Comparison of ENCODE assay signal across 8 mouse cellular contexts in genomic region chr6:88841514-88841780, GRCm38 (mm10). TPM values are rescaled to one million over a fixed set of nuclear protein-coding genes. Genes with fewer than 3 reads are reported as not detected.
DNase-seq lines count a peak whose midpoint lies in the region; ATAC-seq and TF ChIP-seq lines count a peak whose summit lies in the region.

No protein-coding gene starts in this region.

- H3ac ChIP-seq in C2C12 (ENCODE audit: control insufficient read depth, insufficient read length, low read depth), result peak overlapping the region; percentile 85

- no peaks in the 10 kb centered on the region for H3K36me3 ChIP-seq in heart, adult 2 months (ENCODE audit: control insufficient read depth, insufficient read depth, low read length)
- H3K36me3 ChIP-seq in C2C12 (ENCODE audit: control insufficient read depth, insufficient read depth), result no peaks in the 10 kb centered on the region
- H3K36me3 ChIP-seq in forebrain, embryonic 11.5 days (ENCODE audit: control insufficient read depth, insufficient read depth, low read length), result no peaks in the 10 kb centered on the region
- H3K36me3 ChIP-seq in liver, embryonic 13.5 days, result peaks cover 41% of the 10 kb centered on the region

- intact Hi-C loops in heart, adult 2 months (cut with DNase I), result no loop called here
- intact Hi-C loops in heart, postnatal 14 days (cut with DNase I), result no loop called here

- peak overlapping the region; percentile 86 for H3K4me3 ChIP-seq in heart, adult 2 months
- peak overlapping the region; percentile 87 for H3K4me3 ChIP-seq in C2C12 (ENCODE audit: insufficient read depth, poor library complexity, severe bottlenecking)
- H3K4me3 ChIP-seq in forebrain, embryonic 11.5 days (ENCODE audit: low read depth, low read length), result peak overlapping the region; percentile 62
- H3K4me3 ChIP-seq in liver, embryonic 13.5 days (replicated peaks), result peak overlapping the region; percentile 93

- TF ChIP-seq POLR2A in heart, adult 2 months (IDR thresholded peaks at IDR 0.05; ENCODE audit: insufficient read depth, low read depth, low read length), result no peak

- H3K4me2 ChIP-seq in forebrain, embryonic 11.5 days (ENCODE audit: low read depth, low read length, severe bottlenecking), result peak overlapping the region; percentile 73
- H3K4me2 ChIP-seq in liver, embryonic 13.5 days, result peak overlapping the region; percentile 100

- under 1% methylated on average over 22 of the region's 22 CpGs for WGBS in heart, adult 2 months
- WGBS in forebrain, embryonic 11.5 days, result under 1% methylated on average over 22 of the region's 22 CpGs
- WGBS in liver, embryonic 13.5 days (ENCODE audit: insufficient replicate concordance), result under 1% methylated on average over 22 of the region's 22 CpGs

- H3K4me1 ChIP-seq in heart, adult 2 months (ENCODE audit: control insufficient read depth, insufficient read depth, low read length), result peaks cover 9% of the 10 kb centered on the region
- H3K4me1 ChIP-seq in forebrain, embryonic 11.5 days (replicated peaks; ENCODE audit: control insufficient read depth, insufficient read depth, low read length), result peaks cover 9% of the 10 kb centered on the region
- H3K4me1 ChIP-seq in liver, embryonic 13.5 days (replicated peaks), result peaks cover 45% of the 10 kb centered on the region

- peak overlapping the region; percentile 88 for H3K9ac ChIP-seq in heart, adult 2 months (ENCODE audit: low read depth, low read length)
- peak overlapping the region; percentile 60 for H3K9ac ChIP-seq in forebrain, embryonic 11.5 days (ENCODE audit: low read length)
- H3K9ac ChIP-seq in liver, embryonic 13.5 days, result peak overlapping the region; percentile 96

- H3K27me3 ChIP-seq in heart, adult 2 months (ENCODE audit: control insufficient read depth, insufficient read depth, low read length), result no peaks in the 10 kb centered on the region
- no peaks in the 10 kb centered on the region for H3K27me3 ChIP-seq in C2C12 (ENCODE audit: control insufficient read depth, insufficient read depth, insufficient read length)
- H3K27me3 ChIP-seq in forebrain, embryonic 11.5 days (ENCODE audit: control insufficient read depth, insufficient read depth, low read length), result no peaks in the 10 kb centered on the region
- peaks cover 2% of the 10 kb centered on the region; the same call in 1 of the 2 replicates for H3K27me3 ChIP-seq in liver, embryonic 13.5 days

- TF ChIP-seq EP300 in heart, adult 2 months (IDR thresholded peaks at IDR 0.05; ENCODE audit: insufficient read depth, low read depth, low read length), result no peak

- no peak for DNase-seq in heart, adult 2 months
- DNase-seq in heart, postnatal 14 days, result no peak
- DNase-seq in forebrain, embryonic 11.5 days (ENCODE audit: low spot score), result no peak
- no peak for DNase-seq in liver, embryonic 13.5 days
- DNase-seq in frontal cortex, postnatal 14 days (ENCODE audit: low spot score in 2 of 2), result no peak
- DNase-seq in layer of hippocampus, adult 18-20 months (ENCODE audit: low spot score in 2 of 2), result no peak

- H3K27ac ChIP-seq in heart, adult 2 months, result peak overlapping the region; percentile 96
- H3K27ac ChIP-seq in forebrain, embryonic 11.5 days (ENCODE audit: low read depth, low read length), result peak overlapping the region; percentile 53; the same call in 1 of the 2 replicates
- peak overlapping the region; percentile 94 for H3K27ac ChIP-seq in liver, embryonic 13.5 days

- no peaks in the 10 kb centered on the region for H3K79me2 ChIP-seq in heart, adult 2 months (replicated peaks; ENCODE audit: control insufficient read depth, insufficient read depth, low read length)
- H3K79me2 ChIP-seq in C2C12 (ENCODE audit: control insufficient read depth, insufficient read depth), result no peaks in the 10 kb centered on the region

- no peak for TF ChIP-seq CTCF in heart, adult 2 months (IDR thresholded peaks at IDR 0.05)
- TF ChIP-seq CTCF in C2C12 (IDR thresholded peaks at IDR 0.05; ENCODE audit: control insufficient read depth, insufficient read depth, insufficient read length), result no peak

- peak; percentile 42; the same call in 1 of the 2 replicates for ATAC-seq in forebrain, embryonic 11.5 days (replicated peaks; ENCODE audit: low FRiP score)
- peak; percentile 37 for ATAC-seq in liver, embryonic 13.5 days (ENCODE audit: low read depth)
- no peak for ATAC-seq in CD4-positive, CD25-positive, alpha-beta regulatory T cell, adult 4 months

- no peaks in the 10 kb centered on the region for H3K9me3 ChIP-seq in forebrain, embryonic 11.5 days (ENCODE audit: control insufficient read depth, low read length)
- H3K9me3 ChIP-seq in liver, embryonic 13.5 days (replicated peaks), result no peaks in the 10 kb centered on the region

- H3K79me3 ChIP-seq in C2C12 (ENCODE audit: low read depth), result no peaks in the 10 kb centered on the region

TF ChIP-seq in C2C12, 6 proteins besides CTCF, POLR2A, EP300 and RAD21:
- no peak for TF ChIP-seq USF1 (IDR thresholded peaks at IDR 0.05; ENCODE audit: low read depth)
- no peak for TF ChIP-seq MYOD1 (IDR thresholded peaks at IDR 0.05; ENCODE audit: control insufficient read depth, insufficient read length, low read depth)
- TF ChIP-seq FOSL1 (IDR thresholded peaks at IDR 0.05; ENCODE audit: insufficient read depth, low read length, poor library complexity, severe bottlenecking), result no peak
- no peak for TF ChIP-seq MAX (IDR thresholded peaks at IDR 0.05)

RNA-seq across cellular contexts. Expression of gene Abtb1, which starts 0.3 kb away (rescaled TPM):
- total RNA-seq in heart, adult 2 months (2021), result 10 to 100 TPM; 19.7 to 22.7 TPM
- 46.2 and 46.7 TPM in 2 replicates for polyA plus RNA-seq in heart, adult 2 months (2012; rRNA removed)
- total RNA-seq in heart, postnatal 14 days (2021), result 10 to 100 TPM; 23.4 to 24.3 TPM
- polyA plus RNA-seq in C2C12 (2012; fragmentation: generic; extraction: Trizol), result 6.7 TPM
- polyA plus RNA-seq in forebrain, embryonic 11.5 days (2014; fragmentation: Nextera tagmentation; extraction: Ambion mirVana), result 14.4 and 15.3 TPM in 2 replicates
- polyA plus RNA-seq in liver, embryonic 13.5 days (2015; fragmentation: Nextera tagmentation; extraction: Ambion mirVana), result 45.5 and 46.5 TPM in 2 replicates
- total RNA-seq in layer of hippocampus, adult 18-20 months (2021), result 10 to 100 TPM; 32.5 to 35.4 TPM
- polyA plus RNA-seq in CD4-positive, CD25-positive, alpha-beta regulatory T cell, adult 4 months (2017; shearing (Covaris generic)), result 100 to 1,000 TPM in 1 of 2 experiments, 10 to 100 TPM in 1; 71.0 to 112 TPM

RNA-seq across cellular contexts. Expression of gene Podxl2, which starts 33.4 kb away (rescaled TPM):
- 10 to 100 TPM; 13.1 to 15.9 TPM for total RNA-seq in heart, adult 2 months (2021)
- polyA plus RNA-seq in heart, adult 2 months (2012; rRNA removed), result 20.7 and 26.2 TPM in 2 replicates
- 10 to 100 TPM; 26.7 to 27.4 TPM for total RNA-seq in heart, postnatal 14 days (2021)
- 2.8 TPM for polyA plus RNA-seq in C2C12 (2012; fragmentation: generic; extraction: Trizol)
- polyA plus RNA-seq in forebrain, embryonic 11.5 days (2014; fragmentation: Nextera tagmentation; extraction: Ambion mirVana), result 109 and 115 TPM in 2 replicates
- polyA plus RNA-seq in liver, embryonic 13.5 days (2015; fragmentation: Nextera tagmentation; extraction: Ambion mirVana), result 2.3 and 2.9 TPM in 2 replicates
- total RNA-seq in layer of hippocampus, adult 18-20 months (2021), result 100 to 1,000 TPM; 172 to 184 TPM
- under 1 TPM in 1 of 2 experiments, not detected in 1; 0.32 TPM for polyA plus RNA-seq in CD4-positive, CD25-positive, alpha-beta regulatory T cell, adult 4 months (2017; shearing (Covaris generic))

RNA-seq across cellular contexts. Expression of gene Mcm2, which starts 57.1 kb away (rescaled TPM):
- total RNA-seq in heart, adult 2 months (2021), result 1 to 10 TPM; 5.3 to 6.1 TPM
- 4.8 and 5.4 TPM in 2 replicates for polyA plus RNA-seq in heart, adult 2 months (2012; rRNA removed)
- total RNA-seq in heart, postnatal 14 days (2021), result 10 to 100 TPM; 11.0 to 15.4 TPM
- polyA plus RNA-seq in C2C12 (2012; fragmentation: generic; extraction: Trizol), result 126 TPM
- 248 and 259 TPM in 2 replicates for polyA plus RNA-seq in forebrain, embryonic 11.5 days (2014; fragmentation: Nextera tagmentation; extraction: Ambion mirVana)
- polyA plus RNA-seq in liver, embryonic 13.5 days (2015; fragmentation: Nextera tagmentation; extraction: Ambion mirVana), result 186 and 202 TPM in 2 replicates
- 1 to 10 TPM; 5.0 to 8.8 TPM for total RNA-seq in layer of hippocampus, adult 18-20 months (2021)
- polyA plus RNA-seq in CD4-positive, CD25-positive, alpha-beta regulatory T cell, adult 4 months (2017; shearing (Covaris generic)), result 10 to 100 TPM; 19.8 to 34.7 TPM
